Mouse (Mus musculus): Measurements from ENCODE around the gene Pgpep1. TPM values are rescaled to one million over a fixed set of nuclear protein-coding genes. Genes with fewer than 3 reads are reported as not detected.

The Pgpep1 gene
- total RNA-seq, 2 experiments from 2014 or later: 15.5 to 17.5 TPM

GRCm38 (mm10) chr8:70604558-70604957, 55.6 kb downstream of the Pgpep1 start:
- intact Hi-C loops (cut with DNase I): no loop called here
- no peak overlapping the region; the same call in 1 of the 2 replicates for H3K27ac ChIP-seq
- no peak for DNase-seq (ENCODE audit: extremely low spot score in 1 of 2, low spot score in 2 of 2)
- no peak overlapping the region for H3K4me3 ChIP-seq
- no peak for TF ChIP-seq CTCF (IDR thresholded peaks at IDR 0.05)

- intact Hi-C loops (cut with DNase I): no loop called here
- no peak overlapping the region for H3K4me3 ChIP-seq
- TF ChIP-seq CTCF (IDR thresholded peaks at IDR 0.05): no peak
- no peak overlapping the region for H3K27ac ChIP-seq
- no peak for DNase-seq (ENCODE audit: extremely low spot score in 1 of 2, low spot score in 2 of 2)
Observed at GRCm38 (mm10) chr8:70602139-70602811, 57.9 kb downstream of the Pgpep1 start.

- DNase-seq (ENCODE audit: extremely low spot score in 1 of 2, low spot score in 2 of 2): peak; percentile 81 to 88
- intact Hi-C loops (cut with DNase I): no loop called here
- peak overlapping the region; percentile 79 for H3K27ac ChIP-seq
- no peak for TF ChIP-seq CTCF (IDR thresholded peaks at IDR 0.05)
- peak overlapping the region; percentile 0; the same call in 1 of the 2 replicates for H3K4me3 ChIP-seq
Observed at GRCm38 (mm10) chr8:70601271-70601649, 58.9 kb downstream of the Pgpep1 start.

GRCm38 (mm10) chr8:70600473-70601270, 59.5 kb downstream of the Pgpep1 start:
- no peak for DNase-seq (ENCODE audit: extremely low spot score in 1 of 2, low spot score in 2 of 2)
- TF ChIP-seq CTCF (IDR thresholded peaks at IDR 0.05): no peak
- intact Hi-C loops (cut with DNase I): no loop called here
- Histone ChIP-seq H3K4me3 (peak overlapping the region; percentile 9; the same call in 1 of the 2 replicates), H3K27ac (peak overlapping the region; percentile 79)

- intact Hi-C loops (cut with DNase I): no loop called here
- peak overlapping the region; percentile 79; the same call in 1 of the 2 replicates for H3K27ac ChIP-seq
- H3K4me3 ChIP-seq: no peak overlapping the region
- DNase-seq (ENCODE audit: extremely low spot score in 1 of 2, low spot score in 2 of 2): no peak
- TF ChIP-seq CTCF (IDR thresholded peaks at IDR 0.05): no peak
Observed at GRCm38 (mm10) chr8:70599507-70600290, 60.5 kb downstream of the Pgpep1 start.

GRCm38 (mm10) chr8:70598722-70599121, 61.5 kb downstream of the Pgpep1 start:
- intact Hi-C loops (cut with DNase I): no loop called here
- DNase-seq (ENCODE audit: extremely low spot score in 1 of 2, low spot score in 2 of 2): no peak
- Histone ChIP-seq H3K27ac (peak overlapping the region; percentile 37), H3K4me3 (0 out of 2 replicates have a peak overlapping the region, but pooled peaks have one; percentile 14)
- TF ChIP-seq CTCF (IDR thresholded peaks at IDR 0.05): no peak

- Histone ChIP-seq H3K4me3 (peak overlapping the region; percentile 14; the same call in 1 of the 2 replicates), H3K27ac (peak overlapping the region; percentile 37)
- intact Hi-C loops (cut with DNase I): no loop called here
- DNase-seq (ENCODE audit: extremely low spot score in 1 of 2, low spot score in 2 of 2): peak; percentile 81 to 86
- TF ChIP-seq CTCF (IDR thresholded peaks at IDR 0.05): peak; percentile 71
Observed at GRCm38 (mm10) chr8:70598283-70598682, 61.9 kb downstream of the Pgpep1 start.

- intact Hi-C loops (cut with DNase I): no loop called here
- Histone ChIP-seq H3K27ac (peak overlapping the region; percentile 30), H3K4me3 (peak overlapping the region; percentile 14; the same call in 1 of the 2 replicates)
- DNase-seq (ENCODE audit: extremely low spot score in 1 of 2, low spot score in 2 of 2): no peak
- TF ChIP-seq CTCF (IDR thresholded peaks at IDR 0.05): no peak
Observed at GRCm38 (mm10) chr8:70597417-70598272, 62.5 kb downstream of the Pgpep1 start.

GRCm38 (mm10) chr8:70596775-70597416, 63.3 kb downstream of the Pgpep1 start:
- H3K4me3 ChIP-seq: no peak overlapping the region
- no peak overlapping the region for H3K27ac ChIP-seq
- no peak for DNase-seq (ENCODE audit: extremely low spot score in 1 of 2, low spot score in 2 of 2)
- peak; percentile 29 for TF ChIP-seq CTCF (IDR thresholded peaks at IDR 0.05)
- intact Hi-C loops (cut with DNase I): no loop called here

Other genes starting within 250 kb of the Pgpep1 start
- gene Crtc1, start 220.8 kb downstream of the Pgpep1 start, total RNA-seq (2021): 100 to 1,000 TPM; 134 to 153 TPM
- gene Klhl26, start 183.4 kb downstream of the Pgpep1 start, total RNA-seq (2021): 10 to 100 TPM; 43.7 to 44.4 TPM
- 100 to 1,000 TPM; 295 to 302 TPM for gene Tmem59l, start 173.0 kb downstream of the Pgpep1 start, total RNA-seq (2021)
- gene Crlf1, start 167.2 kb downstream of the Pgpep1 start, total RNA-seq (2021): 1 to 10 TPM; 2.6 to 3.0 TPM
- gene Rex1bd, start 153.6 kb downstream of the Pgpep1 start, total RNA-seq (2021): 100 to 1,000 TPM; 108 to 110 TPM
- gene Uba52, start 149.6 kb downstream of the Pgpep1 start, total RNA-seq (2021): 100 to 1,000 TPM; 788 to 861 TPM
- gene Fkbp8, start 132.7 kb downstream of the Pgpep1 start, total RNA-seq (2021): 100 to 1,000 TPM; 392 to 410 TPM
- 10 to 100 TPM; 39.8 to 44.4 TPM for gene Kxd1, start 132.4 kb downstream of the Pgpep1 start, total RNA-seq (2021)
- 10 to 100 TPM; 18.6 to 20.8 TPM for gene Ell, start 120.9 kb downstream of the Pgpep1 start, total RNA-seq (2021)
- 10 to 100 TPM; 52.9 to 55.3 TPM for gene Isyna1, start 66.0 kb downstream of the Pgpep1 start, total RNA-seq (2021)
- gene Ssbp4, start 51.5 kb downstream of the Pgpep1 start, total RNA-seq (2021): 100 to 1,000 TPM; 221 to 261 TPM
- gene Lrrc25, start 44.2 kb downstream of the Pgpep1 start, total RNA-seq (2021): under 1 TPM; 0.70 to 0.96 TPM
- not detected for gene Gdf15, start 27.9 kb downstream of the Pgpep1 start, total RNA-seq (2021)
- gene Lsm4, start 12.9 kb upstream of the Pgpep1 start, total RNA-seq (2021): 10 to 100 TPM; 62.1 to 62.9 TPM
- gene Jund, start 38.6 kb upstream of the Pgpep1 start, total RNA-seq (2021): 100 to 1,000 TPM; 247 to 264 TPM
- gene Iqcn, start 43.1 kb upstream of the Pgpep1 start, total RNA-seq (2021): under 1 TPM; 0.16 to 0.21 TPM
- gene Gm3336, start 58.2 kb upstream of the Pgpep1 start, total RNA-seq (2021): not detected
- 1 to 10 TPM; 1.9 to 3.0 TPM for gene Pde4c, start 63.3 kb upstream of the Pgpep1 start, total RNA-seq (2021)
- 100 to 1,000 TPM; 808 to 835 TPM for gene Rab3a, start 94.3 kb upstream of the Pgpep1 start, total RNA-seq (2021)
- 10 to 100 TPM; 33.3 to 35.7 TPM for gene Mpv17l2, start 100.6 kb upstream of the Pgpep1 start, total RNA-seq (2021)
- gene Pik3r2, start 116.3 kb upstream of the Pgpep1 start, total RNA-seq (2021): 100 to 1,000 TPM; 159 to 160 TPM
- 100 to 1,000 TPM; 369 to 386 TPM for gene Mast3, start 144.7 kb upstream of the Pgpep1 start, total RNA-seq (2021)
- under 1 TPM; 0.77 to 0.82 TPM for gene Il12rb1, start 148.1 kb upstream of the Pgpep1 start, total RNA-seq (2021)
- gene Arrdc2, start 179.3 kb upstream of the Pgpep1 start, total RNA-seq (2021): 10 to 100 TPM; 19.5 to 20.7 TPM
- gene Kcnn1, start 202.9 kb upstream of the Pgpep1 start, total RNA-seq (2021): 10 to 100 TPM; 20.0 to 20.4 TPM
- gene Ccdc124, start 213.5 kb upstream of the Pgpep1 start, total RNA-seq (2021): 10 to 100 TPM; 94.8 to 99.0 TPM
- gene Slc5a5, start 232.4 kb upstream of the Pgpep1 start, total RNA-seq (2021): 10 to 100 TPM in 1 of 2 experiments, 1 to 10 TPM in 1; 9.9 to 10.3 TPM
- gene Rpl18a, start 237.0 kb upstream of the Pgpep1 start, total RNA-seq (2021): 100 to 1,000 TPM; 588 to 633 TPM
- 10 to 100 TPM; 80.4 to 95.7 TPM for gene Map1s, start 245.5 kb upstream of the Pgpep1 start, total RNA-seq (2021)

Data from left cerebral cortex, adult 2 months (tissue).